Mouse (Mus musculus): ENCODE measurements at regions not wholly inside any gene's neighbourhood (a gene's known extent, or its start where the extent isn't known, plus 50 kb on each side); places are given as distances from the start of the nearest gene placed in this dataset.

- Histone ChIP-seq H3K9me3 (replicated peaks) (no peaks in the 10 kb centered on the region), H3K9ac (no peak overlapping the region), H3K4me3 (replicated peaks) (no peak overlapping the region), H3K27me3 (no peaks in the 10 kb centered on the region), H3K36me3 (no peaks in the 10 kb centered on the region), H3K27ac (no peak overlapping the region), H3K4me1 (replicated peaks) (no peaks in the 10 kb centered on the region), H3K4me2 (no peak overlapping the region)
- DNase-seq: no peak
- no peak for ATAC-seq (ENCODE audit: low read depth)
- WGBS (ENCODE audit: insufficient replicate concordance): 39% methylated on average over 5 of the region's 5 CpGs
Observed at GRCm38 (mm10) chr17:4636796-4637353, 357.3 kb upstream of the Arid1b start.

GRCm38 (mm10) chr17:4639531-4639930 is 354.6 kb upstream of the Arid1b start:
- Histone ChIP-seq H3K27me3 (no peaks in the 10 kb centered on the region), H3K4me3 (replicated peaks) (no peak overlapping the region), H3K9ac (no peak overlapping the region), H3K4me1 (replicated peaks) (no peaks in the 10 kb centered on the region), H3K27ac (no peak overlapping the region), H3K9me3 (replicated peaks) (no peaks in the 10 kb centered on the region), H3K4me2 (no peak overlapping the region), H3K36me3 (no peaks in the 10 kb centered on the region)
- DNase-seq: no peak
- 61% methylated on average over 4 of the region's 4 CpGs for WGBS (ENCODE audit: insufficient replicate concordance)
- ATAC-seq (ENCODE audit: low read depth): no peak

- Histone ChIP-seq H3K27ac (no peak overlapping the region), H3K27me3 (no peaks in the 10 kb centered on the region), H3K9ac (no peak overlapping the region), H3K36me3 (no peaks in the 10 kb centered on the region), H3K4me2 (no peak overlapping the region), H3K9me3 (replicated peaks) (no peaks in the 10 kb centered on the region), H3K4me1 (replicated peaks) (no peaks in the 10 kb centered on the region), H3K4me3 (replicated peaks) (no peak overlapping the region)
- ATAC-seq (ENCODE audit: low read depth) (no peak), DNase-seq (no peak)
- 64% methylated on average over 7 of the region's 7 CpGs for WGBS (ENCODE audit: insufficient replicate concordance)
Observed at GRCm38 (mm10) chr17:4640555-4640954, 353.6 kb upstream of the Arid1b start.

- Histone ChIP-seq H3K4me3 (replicated peaks) (no peak overlapping the region), H3K27me3 (no peaks in the 10 kb centered on the region), H3K9ac (no peak overlapping the region), H3K9me3 (replicated peaks) (no peaks in the 10 kb centered on the region), H3K27ac (no peak overlapping the region), H3K4me2 (no peak overlapping the region), H3K36me3 (no peaks in the 10 kb centered on the region), H3K4me1 (replicated peaks) (no peaks in the 10 kb centered on the region)
- DNase-seq (no peak), ATAC-seq (ENCODE audit: low read depth) (no peak)
- WGBS (ENCODE audit: insufficient replicate concordance): 62% methylated on average over 4 of the region's 4 CpGs
Observed at GRCm38 (mm10) chr17:4641166-4641565, 353.0 kb upstream of the Arid1b start.

- Histone ChIP-seq H3K27me3 (no peaks in the 10 kb centered on the region), H3K27ac (no peak overlapping the region), H3K4me1 (replicated peaks) (no peaks in the 10 kb centered on the region), H3K4me2 (no peak overlapping the region), H3K9me3 (replicated peaks) (no peaks in the 10 kb centered on the region), H3K9ac (no peak overlapping the region), H3K36me3 (no peaks in the 10 kb centered on the region), H3K4me3 (replicated peaks) (no peak overlapping the region)
- 38% methylated on average over 1 of the region's 1 CpGs for WGBS (ENCODE audit: insufficient replicate concordance)
- DNase-seq (no peak), ATAC-seq (ENCODE audit: low read depth) (no peak)
Observed at GRCm38 (mm10) chr17:4642046-4642445, 352.1 kb upstream of the Arid1b start.

GRCm38 (mm10) chr17:4643343-4643742 is 350.8 kb upstream of the Arid1b start:
- 69% methylated on average over 6 of the region's 6 CpGs for WGBS (ENCODE audit: insufficient replicate concordance)
- H3K9me3 ChIP-seq (replicated peaks): no peaks in the 10 kb centered on the region

GRCm38 (mm10) chr17:4648603-4649002 is 345.5 kb upstream of the Arid1b start:
- H3K9me3 ChIP-seq (replicated peaks): no peaks in the 10 kb centered on the region
- DNase-seq (no peak), ATAC-seq (ENCODE audit: low read depth) (no peak)
- no peak overlapping the region for H3K27ac ChIP-seq
- no peaks in the 10 kb centered on the region for H3K36me3 ChIP-seq
- no peak overlapping the region for H3K9ac ChIP-seq
- H3K4me3 ChIP-seq (replicated peaks): no peak overlapping the region
- H3K4me1 ChIP-seq (replicated peaks): no peaks in the 10 kb centered on the region
- H3K27me3 ChIP-seq: no peaks in the 10 kb centered on the region
- 66% methylated on average over 4 of the region's 4 CpGs for WGBS (ENCODE audit: insufficient replicate concordance)
- no peak overlapping the region for H3K4me2 ChIP-seq

More at GRCm38 (mm10) chr17:4643343-4643742, 350.8 kb upstream of the Arid1b start:
- DNase-seq: no peak
- Histone ChIP-seq H3K27me3 (no peaks in the 10 kb centered on the region), H3K9ac (no peak overlapping the region), H3K4me1 (replicated peaks) (no peaks in the 10 kb centered on the region), H3K27ac (no peak overlapping the region), H3K4me2 (no peak overlapping the region), H3K4me3 (replicated peaks) (no peak overlapping the region), H3K36me3 (no peaks in the 10 kb centered on the region)
- no peak for ATAC-seq (ENCODE audit: low read depth)

- ATAC-seq (ENCODE audit: low read depth): no peak
- Histone ChIP-seq H3K4me3 (replicated peaks) (no peak overlapping the region), H3K4me1 (replicated peaks) (no peaks in the 10 kb centered on the region), H3K27ac (no peak overlapping the region), H3K36me3 (no peaks in the 10 kb centered on the region), H3K27me3 (no peaks in the 10 kb centered on the region), H3K9me3 (replicated peaks) (no peaks in the 10 kb centered on the region), H3K9ac (no peak overlapping the region), H3K4me2 (no peak overlapping the region)
- no peak for DNase-seq
- WGBS (ENCODE audit: insufficient replicate concordance): 65% methylated on average over 3 of the region's 3 CpGs
Observed at GRCm38 (mm10) chr17:4654221-4654620, 339.9 kb upstream of the Arid1b start.

GRCm38 (mm10) chr17:4661996-4662395 is 332.1 kb upstream of the Arid1b start:
- Histone ChIP-seq H3K27ac (no peak overlapping the region), H3K36me3 (no peaks in the 10 kb centered on the region), H3K4me1 (replicated peaks) (no peaks in the 10 kb centered on the region), H3K9me3 (replicated peaks) (no peaks in the 10 kb centered on the region), H3K4me2 (no peak overlapping the region), H3K4me3 (replicated peaks) (no peak overlapping the region), H3K27me3 (no peaks in the 10 kb centered on the region), H3K9ac (no peak overlapping the region)
- WGBS (ENCODE audit: insufficient replicate concordance): 73% methylated on average over 5 of the region's 5 CpGs
- DNase-seq (no peak), ATAC-seq (ENCODE audit: low read depth) (no peak)

GRCm38 (mm10) chr17:4668511-4668910 is 325.6 kb upstream of the Arid1b start:
- H3K27ac ChIP-seq: no peak overlapping the region
- H3K4me3 ChIP-seq (replicated peaks): no peak overlapping the region
- DNase-seq (no peak), ATAC-seq (ENCODE audit: low read depth) (no peak)
- no peaks in the 10 kb centered on the region for H3K4me1 ChIP-seq (replicated peaks)
- H3K36me3 ChIP-seq: no peaks in the 10 kb centered on the region
- no peaks in the 10 kb centered on the region for H3K27me3 ChIP-seq
- H3K9ac ChIP-seq: no peak overlapping the region
- H3K4me2 ChIP-seq: no peak overlapping the region
- 61% methylated on average over 3 of the region's 3 CpGs for WGBS (ENCODE audit: insufficient replicate concordance)
- no peaks in the 10 kb centered on the region for H3K9me3 ChIP-seq (replicated peaks)

GRCm38 (mm10) chr17:4673271-4673670 is 320.9 kb upstream of the Arid1b start:
- WGBS (ENCODE audit: insufficient replicate concordance): 74% methylated on average over 2 of the region's 2 CpGs
- H3K4me3 ChIP-seq (replicated peaks): no peak overlapping the region
- no peak overlapping the region for H3K4me2 ChIP-seq
- H3K9ac ChIP-seq: no peak overlapping the region
- ATAC-seq (ENCODE audit: low read depth) (no peak), DNase-seq (no peak)
- H3K9me3 ChIP-seq (replicated peaks): no peaks in the 10 kb centered on the region
- H3K27ac ChIP-seq: no peak overlapping the region
- no peaks in the 10 kb centered on the region for H3K36me3 ChIP-seq
- H3K4me1 ChIP-seq (replicated peaks): no peaks in the 10 kb centered on the region
- H3K27me3 ChIP-seq: no peaks in the 10 kb centered on the region

GRCm38 (mm10) chr17:4706421-4706820 is 287.7 kb upstream of the Arid1b start:
- Histone ChIP-seq H3K9ac (no peak overlapping the region), H3K4me3 (replicated peaks) (no peak overlapping the region), H3K4me2 (no peak overlapping the region), H3K36me3 (no peaks in the 10 kb centered on the region), H3K4me1 (replicated peaks) (no peaks in the 10 kb centered on the region), H3K9me3 (replicated peaks) (no peaks in the 10 kb centered on the region), H3K27me3 (no peaks in the 10 kb centered on the region), H3K27ac (no peak overlapping the region)
- WGBS (ENCODE audit: insufficient replicate concordance): 63% methylated on average over 1 of the region's 1 CpGs
- no peak for ATAC-seq (ENCODE audit: low read depth)
- no peak for DNase-seq
